Mouse (Mus musculus) limb, embryonic 14.5 days (tissue): ENCODE measurements at regions not wholly inside any gene's neighbourhood (a gene's known extent, or its start where the extent isn't known, plus 50 kb on each side); places are given as distances from the start of the nearest gene placed in this dataset.

Experiments
- ATAC-seq: fragments of 200-750 bp; cut with Nextera tagmentation; 2 replicates; pipeline ENCODE4 v1.8.0; 2017; ENCODE audit warnings: low read depth, moderate number of reproducible peaks, moderate TSS enrichment; ENCODE audit not compliant: low FRiP score
- DNase-seq: peaks from one replicate; pipeline ENCODE4 v3.0.0-alpha.2; 2015; ENCODE audit warnings: low spot score
- H3K27ac ChIP-seq: fragments of 300-500 bp; sonication (generic); replicated peaks from 2 replicates; pipeline ENCODE4 v1.5.1; 2014; ENCODE audit warnings: low read depth, mild to moderate bottlenecking, low read length, moderate library complexity, mixed read lengths
- H3K27me3 ChIP-seq: fragments of 300-500 bp; sonication (generic); 2 replicates; pipeline ENCODE4 v1.6.1; 2014; ENCODE audit warnings: low read length, mixed read lengths; ENCODE audit not compliant: control insufficient read depth, insufficient read depth
- H3K36me3 ChIP-seq: fragments of 300-500 bp; sonication (generic); 2 replicates; pipeline ENCODE4 v1.6.1; 2014; ENCODE audit warnings: mild to moderate bottlenecking, low read length, moderate library complexity, mixed read lengths; ENCODE audit not compliant: control insufficient read depth, insufficient read depth
- H3K4me1 ChIP-seq: fragments of 300-500 bp; sonication (generic); 2 replicates; pipeline ENCODE4 v1.6.1; 2014; ENCODE audit warnings: antibody characterized with exemption, low read length, mixed read lengths; ENCODE audit not compliant: control insufficient read depth, insufficient read depth
- H3K4me2 ChIP-seq: fragments of 300-500 bp; sonication (generic); replicated peaks from 2 replicates; pipeline ENCODE4 v1.6.1; 2014; ENCODE audit warnings: low read depth, mild to moderate bottlenecking, low read length, moderate library complexity; ENCODE audit not compliant: severe bottlenecking
- H3K4me3 ChIP-seq: fragments of 300-500 bp; sonication (generic); replicated peaks from 2 replicates; pipeline ENCODE4 v1.5.1; 2014; ENCODE audit warnings: low read length
- H3K9ac ChIP-seq: fragments of 300-500 bp; sonication (generic); 2 replicates; pipeline ENCODE4 v1.6.1; 2014; ENCODE audit warnings: mild to moderate bottlenecking, low read depth, low read length, moderate library complexity; ENCODE audit not compliant: severe bottlenecking
- H3K9me3 ChIP-seq: fragments of 300-500 bp; sonication (generic); 2 replicates; pipeline ENCODE4 v1.6.1; 2016; ENCODE audit warnings: low read length; ENCODE audit not compliant: control insufficient read depth
- POLR2A ChIP-seq: fragments of 200-500 bp; IDR thresholded peaks from 2 replicates; pipeline ENCODE4 v1.8.0; 2012; ENCODE audit warnings: inconsistent platforms, mild to moderate bottlenecking, moderate library complexity, borderline replicate concordance; ENCODE audit not compliant: insufficient read depth, insufficient read length; ENCODE audit errors: extremely low read depth
- WGBS: fragments of 180-500 bp; shearing (Covaris S2); extraction: QIAGEN DNeasy Blood & Tissue Kit; methylation state at CpG from one replicate; pipeline ENCODE4 v1.1.7; 2014; 5-methylcytosine and 5-hydroxymethylcytosine counted together

DNA sequence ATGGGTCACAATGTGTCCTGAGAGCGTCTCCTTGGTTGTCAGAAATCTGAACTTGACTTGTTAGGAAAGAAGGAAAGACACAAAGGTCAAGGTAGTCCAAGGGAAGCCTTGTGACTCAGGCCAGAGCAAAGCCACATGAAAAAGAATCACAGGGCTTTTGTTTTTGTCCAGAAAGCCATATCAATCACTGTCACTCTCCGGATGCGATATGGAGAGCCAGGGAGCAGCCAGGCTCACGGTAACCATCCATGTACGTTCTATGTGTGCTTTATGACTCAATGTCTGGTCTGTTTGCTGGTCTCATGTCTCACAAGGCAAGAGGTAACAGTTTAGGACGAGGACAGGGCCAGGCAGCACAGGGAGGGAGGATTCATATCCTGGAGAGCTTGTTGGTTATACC lies 157.3 kb upstream of the Map3k1 start:
- Histone ChIP-seq H3K36me3 (no peaks in the 10 kb centered on the region), H3K9me3 (no peaks in the 10 kb centered on the region), H3K27ac (no peak overlapping the region), H3K4me2 (no peak overlapping the region), H3K4me1 (peaks cover 8% of the 10 kb centered on the region), H3K9ac (no peak overlapping the region), H3K27me3 (no peaks in the 10 kb centered on the region), H3K4me3 (no peak overlapping the region)
- WGBS, result 73% methylated on average over 6 of the region's 6 CpGs
- TF ChIP-seq POLR2A, result no peak
- ATAC-seq, result no peak
- no peak for DNase-seq

DNA sequence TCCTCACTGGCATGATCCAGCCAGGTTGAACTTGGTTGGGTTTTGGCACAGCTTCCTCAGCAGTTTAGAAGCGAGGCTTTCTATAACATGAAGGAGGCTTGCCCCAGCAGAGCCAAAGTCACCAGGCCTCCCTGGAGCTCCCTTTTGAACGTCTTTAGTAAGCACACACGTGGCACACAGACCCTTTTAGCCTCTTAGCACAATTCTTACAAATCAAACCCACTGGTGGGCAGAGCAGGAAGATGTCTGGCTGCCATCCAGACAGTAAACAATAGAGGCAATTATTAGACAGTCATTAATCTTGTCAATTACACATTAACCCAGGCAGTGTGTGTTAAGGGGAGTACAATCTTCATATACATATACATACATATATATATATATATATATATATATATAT lies 157.8 kb upstream of the Map3k1 start:
- Histone ChIP-seq H3K9ac (no peak overlapping the region), H3K36me3 (no peaks in the 10 kb centered on the region), H3K4me1 (peaks cover 8% of the 10 kb centered on the region), H3K27me3 (no peaks in the 10 kb centered on the region), H3K4me2 (no peak overlapping the region), H3K4me3 (no peak overlapping the region), H3K9me3 (no peaks in the 10 kb centered on the region), H3K27ac (no peak overlapping the region)
- ATAC-seq (no peak), DNase-seq (no peak)
- TF ChIP-seq POLR2A, result no peak
- WGBS, result 32% methylated on average over 3 of the region's 3 CpGs

DNA sequence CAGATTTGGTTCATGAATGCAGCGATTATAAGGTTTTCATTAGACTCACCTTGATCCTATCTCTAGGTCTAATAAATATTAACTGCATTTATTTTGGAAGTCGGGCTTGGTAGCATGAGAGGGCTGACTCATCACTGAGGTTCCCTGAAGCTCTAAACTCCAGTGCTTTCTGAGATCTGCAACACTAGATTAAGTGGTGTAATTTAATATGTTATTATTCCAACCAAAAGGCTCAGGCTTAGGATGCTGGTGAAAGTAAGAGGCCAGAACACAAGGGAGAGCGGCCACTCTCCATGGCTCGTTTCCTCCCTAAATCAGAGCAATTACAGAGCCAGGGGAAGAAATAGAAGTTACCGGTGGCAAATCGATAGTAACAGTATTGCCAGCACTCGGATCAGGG lies 159.4 kb upstream of the Map3k1 start:
- no peak for TF ChIP-seq POLR2A
- H3K36me3 ChIP-seq, result no peaks in the 10 kb centered on the region
- no peak overlapping the region for H3K9ac ChIP-seq
- H3K27ac ChIP-seq, result no peak overlapping the region
- H3K4me2 ChIP-seq, result no peak overlapping the region
- WGBS, result 58% methylated on average over 7 of the region's 7 CpGs
- H3K4me1 ChIP-seq, result peaks cover 8% of the 10 kb centered on the region
- DNase-seq (no peak), ATAC-seq (no peak)
- no peak overlapping the region for H3K4me3 ChIP-seq
- H3K27me3 ChIP-seq, result no peaks in the 10 kb centered on the region
- no peaks in the 10 kb centered on the region for H3K9me3 ChIP-seq

DNA sequence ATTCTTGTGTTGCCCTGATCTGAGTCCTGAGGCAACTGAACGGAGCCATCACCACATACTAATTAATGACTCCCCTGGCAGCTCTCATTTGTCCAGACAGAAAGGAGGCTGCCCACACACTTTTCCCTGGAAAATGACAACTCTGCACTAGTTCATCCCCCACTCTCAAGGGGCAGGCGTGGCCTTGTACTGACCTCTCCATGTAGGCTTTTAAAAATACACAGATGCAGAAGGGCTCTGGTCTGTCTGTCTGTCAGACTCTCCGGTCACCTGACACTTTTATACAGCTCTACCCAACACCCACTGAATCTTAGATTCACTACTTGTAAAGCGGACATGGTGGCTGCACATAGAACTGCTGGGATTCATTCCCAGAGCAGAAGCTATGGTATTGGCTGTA lies 165.5 kb upstream of the Map3k1 start:
- Histone ChIP-seq H3K27me3 (no peaks in the 10 kb centered on the region), H3K4me3 (no peak overlapping the region), H3K4me1 (peaks cover 6% of the 10 kb centered on the region), H3K27ac (no peak overlapping the region), H3K9me3 (no peaks in the 10 kb centered on the region), H3K4me2 (no peak overlapping the region), H3K36me3 (no peaks in the 10 kb centered on the region), H3K9ac (no peak overlapping the region)
- WGBS, result 44% methylated on average over 4 of the region's 4 CpGs
- ATAC-seq (no peak), DNase-seq (no peak)
- no peak for TF ChIP-seq POLR2A

DNA sequence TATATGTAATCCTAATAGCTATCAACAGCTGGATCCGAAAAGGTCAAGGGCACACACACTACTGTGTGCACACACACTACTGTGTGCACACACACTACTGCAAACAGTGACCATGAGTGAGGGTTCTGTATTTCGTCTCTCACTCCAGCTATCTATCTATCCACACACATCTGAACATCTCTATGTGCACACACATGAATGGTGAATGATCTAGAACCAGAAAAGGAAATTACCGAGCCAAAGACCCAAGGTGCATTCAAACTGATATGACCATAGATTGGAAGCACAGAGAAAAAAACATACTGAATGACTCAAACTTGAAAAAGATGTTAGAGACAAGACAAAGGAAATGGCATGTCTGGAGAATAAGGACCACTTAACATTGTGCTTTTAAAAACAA lies 166.8 kb upstream of the Map3k1 start:
- H3K27me3 ChIP-seq, result no peaks in the 10 kb centered on the region
- H3K4me2 ChIP-seq, result no peak overlapping the region
- no peaks in the 10 kb centered on the region for H3K9me3 ChIP-seq
- no peak for DNase-seq
- H3K4me1 ChIP-seq, result peaks cover 12% of the 10 kb centered on the region
- no peak for TF ChIP-seq POLR2A
- no peak overlapping the region for H3K4me3 ChIP-seq
- H3K9ac ChIP-seq, result no peak overlapping the region
- no peak overlapping the region for H3K27ac ChIP-seq
- no peak for ATAC-seq
- 89% methylated on average over 3 of the region's 3 CpGs for WGBS
- H3K36me3 ChIP-seq, result no peaks in the 10 kb centered on the region

DNA sequence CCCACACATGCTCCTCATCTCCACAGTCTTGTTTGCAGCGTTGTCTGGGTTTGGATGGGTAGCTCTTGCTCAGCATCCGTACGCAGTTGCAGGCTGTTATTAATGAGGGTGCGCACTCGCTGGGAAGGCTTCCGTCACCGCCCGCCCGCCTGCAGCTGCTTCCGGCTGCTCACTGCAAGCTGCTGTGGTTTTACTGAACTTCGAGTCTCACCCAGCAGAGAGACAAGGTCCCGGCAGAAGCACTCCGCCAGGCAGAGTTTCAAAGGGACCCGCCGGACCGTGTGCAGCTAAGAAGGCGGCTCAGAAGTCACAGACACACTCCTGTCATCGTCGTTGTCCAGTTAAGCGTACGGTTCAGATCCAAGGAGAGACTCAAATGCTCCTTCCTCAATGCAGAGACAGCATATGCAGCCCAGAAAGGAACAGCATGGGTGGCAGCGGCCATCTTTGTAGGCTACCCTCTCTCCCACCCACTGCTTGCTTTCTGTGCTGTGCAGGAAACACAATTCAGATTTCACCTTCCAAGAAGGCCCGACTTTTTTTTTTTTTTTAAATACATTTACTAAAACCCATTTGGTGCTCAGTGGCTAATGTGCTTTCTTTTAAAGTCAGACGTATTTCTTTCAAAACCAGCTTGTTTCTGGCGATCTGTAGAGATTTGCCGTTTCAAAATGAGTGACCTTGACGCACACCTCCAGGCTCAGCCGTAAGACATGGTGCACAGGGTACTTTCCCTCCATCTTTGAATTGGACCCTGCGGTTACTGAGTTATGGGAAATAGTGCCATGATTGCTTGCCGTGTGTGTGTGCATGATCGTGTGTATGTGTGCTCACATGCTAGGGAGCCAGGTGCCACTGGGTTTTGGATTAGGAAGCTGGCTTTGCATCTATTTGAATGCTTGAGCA lies 169.2 kb upstream of the Map3k1 start:
- peaks cover 13% of the 10 kb centered on the region for H3K4me1 ChIP-seq
- no peaks in the 10 kb centered on the region for H3K9me3 ChIP-seq
- H3K4me3 ChIP-seq, result no peak overlapping the region
- no peak for TF ChIP-seq POLR2A
- no peak for ATAC-seq
- no peaks in the 10 kb centered on the region for H3K27me3 ChIP-seq
- H3K4me2 ChIP-seq, result no peak overlapping the region
- 82% methylated on average over 31 of the region's 31 CpGs for WGBS
- H3K36me3 ChIP-seq, result no peaks in the 10 kb centered on the region
- no peak for DNase-seq
- H3K9ac ChIP-seq, result no peak overlapping the region
- H3K27ac ChIP-seq, result no peak overlapping the region
